Mouse (Mus musculus) limb, embryonic 11.5 days (tissue): ENCODE data around the gene Aldh1l2. TPM values are rescaled to one million over a fixed set of nuclear protein-coding genes. Genes with fewer than 3 reads are reported as not detected.

ENCODE experiments used
- polyA plus RNA-seq: library from polyadenylated mRNA; unstranded; fragments of >200 nt; fragmentation: Nextera tagmentation; extraction: Ambion mirVana; gene quantifications from 2 replicates; pipeline ENCODE4 v1.2.1, GENCODE M21; 2014

Aldh1l2 gene
- polyA plus RNA-seq, 1 experiment from 2014 or later, result 1.3 TPM

Other genes starting within 250 kb of the Aldh1l2 start
- gene Slc41a2, start 196.3 kb downstream of the Aldh1l2 start, polyA plus RNA-seq, result 0.13 and 0.59 TPM in 2 replicates
- gene D10Wsu102e, start 173.9 kb downstream of the Aldh1l2 start, polyA plus RNA-seq, result 1.0 and 1.2 TPM in 2 replicates
- 33.9 and 35.2 TPM in 2 replicates for gene Washc4, start 9.6 kb upstream of the Aldh1l2 start, polyA plus RNA-seq
- 36.8 and 47.7 TPM in 2 replicates for gene Appl2, start 114.6 kb upstream of the Aldh1l2 start, polyA plus RNA-seq
- gene 1500009L16Rik, start 188.7 kb upstream of the Aldh1l2 start, polyA plus RNA-seq, result 46.0 and 47.2 TPM in 2 replicates